Mouse (Mus musculus) thymus, postnatal 36 days (tissue): ENCODE data around the gene Taf6.
A peak's percentile ranks its signal among the peaks of the same experiment; 100 is the strongest.
"Not testable (repeated sequence)": the region's sequence is repeated elsewhere in the genome, so short reads cannot be mapped to it uniquely, and the experiment has no call there.

Source experiments
- DNase-seq, 2 experiments: peaks; one replicate each; pipeline ENCODE4 v3.0.0; 2022; ENCODE audit warnings: mixed read lengths in 2 of 2

Gene Taf6

GRCm38 (mm10) chr5:138186950-138187638 is at the start of gene Taf6, which contains the start of gene Cnpy4:
Gene Taf6 (minus strand): TSS chr5:138187451.
Gene Cnpy4 (plus strand): TSS chr5:138187485.
- DNase-seq = peak; percentile 83

- no peak for DNase-seq
Measured at GRCm38 (mm10) chr5:138234224-138234623, 47.0 kb upstream of the Taf6 start.

GRCm38 (mm10) chr5:138233778-138234177 is 46.5 kb upstream of the Taf6 start:
- no peak for DNase-seq

GRCm38 (mm10) chr5:138229511-138229910 is 42.3 kb upstream of the Taf6 start:
- no peak for DNase-seq

- peak; percentile 53 to 56 for DNase-seq
Measured at GRCm38 (mm10) chr5:138228026-138228425, 40.8 kb upstream of the Taf6 start.

GRCm38 (mm10) chr5:138227367-138227766 is 40.1 kb upstream of the Taf6 start:
- DNase-seq = no peak

- DNase-seq = no peak
Measured at GRCm38 (mm10) chr5:138226491-138226890, 39.2 kb upstream of the Taf6 start.

GRCm38 (mm10) chr5:138225700-138226099 is 38.4 kb upstream of the Taf6 start, which contains the start of gene Nxpe5:
Gene Nxpe5 (plus strand): TSS chr5:138225898.
- no peak for DNase-seq

- DNase-seq = no peak
Measured at GRCm38 (mm10) chr5:138223287-138223686, 36.0 kb upstream of the Taf6 start.

GRCm38 (mm10) chr5:138222111-138222510 is 34.9 kb upstream of the Taf6 start:
- DNase-seq = peak; percentile 74 to 82

- no peak for DNase-seq
Measured at GRCm38 (mm10) chr5:138219864-138220263, 32.6 kb upstream of the Taf6 start.

- not testable (repeated sequence) for DNase-seq
Measured at GRCm38 (mm10) chr5:138216632-138217031, 29.4 kb upstream of the Taf6 start.

- no peak for DNase-seq
Measured at GRCm38 (mm10) chr5:138207873-138208272, 20.6 kb upstream of the Taf6 start.

- no peak for DNase-seq
Measured at GRCm38 (mm10) chr5:138207253-138207652, 20.0 kb upstream of the Taf6 start.

- no peak for DNase-seq
Measured at GRCm38 (mm10) chr5:138202086-138202485, 14.8 kb upstream of the Taf6 start.

GRCm38 (mm10) chr5:138199576-138199975 is 12.3 kb upstream of the Taf6 start:
- no peak for DNase-seq

- DNase-seq = no peak
Measured at GRCm38 (mm10) chr5:138195463-138195862, 8.2 kb upstream of the Taf6 start.

GRCm38 (mm10) chr5:138194755-138195345 is 7.6 kb upstream of the Taf6 start:
- DNase-seq = no peak

GRCm38 (mm10) chr5:138193771-138194727 is 6.8 kb upstream of the Taf6 start, which contains the start of gene Mblac1:
Gene Mblac1 (plus strand): TSS chr5:138194314.
- peak; percentile 81 to 84 for DNase-seq

GRCm38 (mm10) chr5:138187661-138188306 is 533 bp upstream of the Taf6 start:
- DNase-seq = peak; percentile 53 to 63

GRCm38 (mm10) chr5:138173217-138173616 is 14.0 kb downstream of the Taf6 start:
- no peak for DNase-seq

- DNase-seq = peak; percentile 84 to 90
Measured at GRCm38 (mm10) chr5:138171695-138172491, 15.4 kb downstream of the Taf6 start, which contains the start of the genes Ap4m1 and Mcm7. Gene Ap4m1 (plus strand): TSS chr5:138172002. Gene Mcm7 (minus strand): TSS chr5:138172422.
